Mouse (Mus musculus) left cerebral cortex, postnatal 25 days (tissue): ENCODE data around the gene Gng2. TPM values are rescaled to one million over a fixed set of nuclear protein-coding genes. Genes with fewer than 3 reads are reported as not detected.

Source experiments
- total RNA-seq, 2 experiments: library from RNA; stranded (reverse); gene quantifications; 2 replicates each; pipeline ENCODE4 v1.2.3; 2021

Gene Gng2
- total RNA-seq, 2 experiments from 2014 or later = 224 to 237 TPM

Other genes starting within 250 kb of the Gng2 start
- 1 to 10 TPM; 3.0 to 4.7 TPM for gene Nid2, start 226.4 kb downstream of the Gng2 start, total RNA-seq
- 10 to 100 TPM; 41.4 to 44.9 TPM for gene Rtraf, start 153.8 kb downstream of the Gng2 start, total RNA-seq
- 1 to 10 TPM; 4.3 to 4.7 TPM for gene Saysd1, start 160.9 kb upstream of the Gng2 start, total RNA-seq
- gene Kcnk5, start 204.2 kb upstream of the Gng2 start, total RNA-seq = under 1 TPM; 0.18 to 0.37 TPM